Mouse (Mus musculus): ENCODE measurements around the gene Unc45b.
A peak's percentile ranks its signal among the peaks of the same experiment; 100 is the strongest.

Gene Unc45b

DNA sequence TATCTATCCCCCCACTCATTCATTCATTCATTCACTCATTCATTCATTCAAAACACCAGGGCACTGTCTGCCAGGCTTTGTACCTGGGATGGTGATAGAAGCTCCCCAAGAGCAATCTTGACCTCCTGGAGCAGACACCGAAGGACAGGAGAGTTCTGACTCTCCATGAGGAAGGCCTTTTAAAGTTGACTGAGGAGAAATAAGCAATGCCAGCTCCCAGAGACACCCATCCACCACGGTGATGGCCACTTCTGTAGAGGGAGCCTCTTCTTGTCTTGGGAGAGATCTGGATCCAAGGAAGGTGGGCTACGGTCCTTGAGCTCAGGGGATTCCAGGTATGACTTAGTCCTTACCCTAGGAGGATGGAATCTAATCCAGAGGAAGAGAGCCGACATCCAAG, at the start of gene Unc45b:
Gene Unc45b, plus strand, starts transcription at position 301 of the 400 bp plus-strand sequence.
- DNase-seq, result no peak

DNA sequence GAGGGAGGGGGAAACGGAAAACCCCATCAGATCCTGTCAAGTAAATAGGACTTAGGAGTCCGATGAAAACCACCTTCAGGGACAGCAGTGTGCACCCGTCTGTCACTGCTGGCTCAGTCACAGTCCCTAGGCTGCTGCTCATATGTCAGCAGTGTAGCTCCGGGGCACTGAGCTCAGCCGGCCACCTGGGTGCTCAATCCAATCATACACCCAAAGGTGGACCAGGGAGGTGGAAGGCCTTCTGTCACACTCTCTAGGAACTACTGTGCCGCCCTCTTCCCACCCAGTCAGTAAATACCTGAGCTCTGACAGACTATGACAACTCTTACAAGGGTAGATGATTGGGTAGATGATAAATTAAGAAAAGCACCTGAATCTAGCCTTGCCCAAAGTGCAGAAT, 49.6 kb upstream of the Unc45b start:
- DNase-seq, result no peak

DNA sequence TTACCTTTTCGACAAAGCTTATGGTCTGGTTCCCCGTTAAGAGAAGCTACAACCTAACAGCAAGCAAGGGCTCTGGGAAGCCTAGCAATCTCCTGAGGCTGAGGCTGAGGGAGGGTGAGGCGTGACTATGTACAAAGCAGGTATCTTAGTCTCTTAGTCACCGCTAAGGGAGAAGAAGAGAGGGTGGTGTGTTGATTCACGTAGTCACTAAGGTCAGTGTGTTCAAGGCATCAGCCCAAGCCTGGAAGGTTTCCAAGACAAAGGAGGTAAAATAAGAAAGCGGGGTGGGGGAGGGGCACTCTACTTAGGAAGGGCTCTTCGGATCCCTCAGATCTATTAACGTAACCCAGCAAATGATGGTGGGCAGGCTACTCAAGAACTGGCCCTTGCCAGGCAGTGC, 48.8 kb upstream of the Unc45b start:
- DNase-seq, result no peak

DNA sequence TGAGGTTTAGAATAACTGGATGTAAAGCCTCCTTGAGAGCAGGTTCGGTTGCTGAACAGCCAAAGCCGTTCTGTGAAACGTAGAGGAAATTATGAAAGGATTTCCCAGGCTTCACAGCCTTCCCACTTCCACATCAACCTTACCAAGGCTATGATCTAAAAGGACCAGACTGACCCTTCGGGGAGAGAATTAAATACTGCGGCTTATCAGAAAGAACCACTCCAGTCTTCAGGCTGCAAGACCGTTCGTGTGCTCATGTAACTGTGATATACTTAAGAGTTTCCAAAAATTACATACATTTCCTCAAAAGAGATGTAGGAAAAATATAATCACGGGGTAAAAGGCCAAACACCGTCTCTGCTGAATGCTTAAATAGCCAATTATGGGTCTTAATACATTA, 47.7 kb upstream of the Unc45b start:
- DNase-seq, result no peak

DNA sequence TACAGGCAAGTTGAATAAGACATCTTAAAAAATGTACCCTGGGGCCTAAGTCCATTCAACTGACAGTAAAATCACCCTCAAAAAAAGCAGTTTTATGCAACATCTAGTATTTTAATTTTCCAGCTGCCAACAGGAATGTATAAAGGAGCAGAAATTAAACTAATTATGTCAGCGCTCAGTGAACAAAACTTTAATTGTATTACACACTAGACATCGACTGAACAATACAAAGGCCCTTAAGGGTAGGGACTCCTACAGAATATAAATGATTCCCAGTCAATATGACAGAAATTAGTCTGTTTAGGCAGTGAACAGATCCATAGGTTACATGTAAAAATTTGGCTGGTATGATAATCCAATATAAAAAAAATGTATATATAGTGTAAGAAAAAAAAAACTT, 47.3 kb upstream of the Unc45b start:
- no peak for DNase-seq

DNA sequence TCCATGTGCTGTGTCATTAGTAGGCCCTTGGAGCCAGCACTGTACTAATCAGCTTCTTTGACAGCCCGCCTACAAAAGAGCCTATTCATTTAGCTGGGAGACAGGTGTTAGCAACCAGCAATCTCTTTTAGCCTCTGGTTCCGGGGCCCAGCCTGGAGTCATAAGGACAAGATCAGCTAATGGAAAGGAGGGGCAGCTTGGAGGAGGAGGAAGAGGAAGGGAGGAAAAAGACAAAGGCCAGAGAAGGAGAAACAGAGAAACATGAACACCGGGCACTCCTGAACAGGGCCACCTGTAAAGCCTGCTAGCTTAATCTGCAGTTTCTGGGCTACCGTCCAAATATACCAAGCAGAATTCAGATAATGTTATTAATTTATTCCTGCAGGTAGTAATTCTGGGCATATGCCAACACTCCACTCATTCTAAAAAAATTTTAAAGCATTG, 46.8 kb upstream of the Unc45b start:
- DNase-seq, result no peak

DNA sequence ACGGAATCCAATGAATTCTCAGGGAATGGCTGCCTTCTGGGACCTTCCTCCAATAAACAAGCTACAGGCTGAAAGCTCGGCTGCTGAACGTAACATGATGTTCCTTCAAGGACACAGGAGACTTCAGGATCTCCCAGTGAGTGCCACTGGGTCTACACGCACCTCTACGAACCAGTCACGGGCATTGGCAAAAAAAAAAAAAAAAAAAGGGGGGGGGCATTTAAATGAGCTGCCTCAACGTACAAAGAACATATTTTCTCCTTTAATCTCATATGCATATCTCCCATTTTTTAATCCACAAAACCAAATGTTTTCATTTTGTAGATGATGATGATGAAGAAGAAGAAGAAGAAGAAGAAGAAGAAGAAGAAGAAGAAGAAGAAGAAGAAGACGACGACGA, 44.4 kb upstream of the Unc45b start:
- no peak for DNase-seq

DNA sequence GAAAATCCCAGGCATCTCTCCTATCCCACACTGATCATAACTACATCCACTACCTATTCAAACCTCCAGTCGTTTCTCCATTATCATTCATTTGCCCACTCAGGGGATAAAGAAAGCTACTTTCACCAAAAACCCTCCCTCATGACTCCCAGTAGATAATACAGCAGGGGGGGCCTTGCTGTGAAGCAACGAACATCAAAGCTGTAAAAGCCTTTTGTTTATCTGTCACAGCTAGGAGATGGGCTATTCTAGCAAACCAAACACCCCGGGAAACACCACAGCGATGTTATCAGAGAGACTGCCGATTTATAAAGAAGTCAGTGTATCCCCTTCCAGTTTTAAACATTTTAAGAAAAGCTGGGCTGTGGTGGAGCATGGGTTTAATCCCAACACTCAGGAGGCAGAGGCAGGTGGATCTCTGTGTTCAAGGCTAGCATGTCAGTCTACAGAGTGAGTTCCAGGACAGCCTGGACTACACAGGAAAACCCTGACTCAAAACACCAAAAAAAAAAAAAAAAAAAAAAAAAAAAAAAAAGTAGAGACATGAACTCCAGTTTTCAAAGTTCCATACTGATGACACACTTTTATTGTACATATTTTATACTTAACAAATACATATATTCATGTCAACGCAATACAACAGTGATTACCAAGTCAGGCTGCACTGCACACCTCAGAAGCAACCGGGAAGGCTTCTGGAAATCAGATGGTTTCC, 43.3 kb upstream of the Unc45b start:
- DNase-seq, result no peak

DNA sequence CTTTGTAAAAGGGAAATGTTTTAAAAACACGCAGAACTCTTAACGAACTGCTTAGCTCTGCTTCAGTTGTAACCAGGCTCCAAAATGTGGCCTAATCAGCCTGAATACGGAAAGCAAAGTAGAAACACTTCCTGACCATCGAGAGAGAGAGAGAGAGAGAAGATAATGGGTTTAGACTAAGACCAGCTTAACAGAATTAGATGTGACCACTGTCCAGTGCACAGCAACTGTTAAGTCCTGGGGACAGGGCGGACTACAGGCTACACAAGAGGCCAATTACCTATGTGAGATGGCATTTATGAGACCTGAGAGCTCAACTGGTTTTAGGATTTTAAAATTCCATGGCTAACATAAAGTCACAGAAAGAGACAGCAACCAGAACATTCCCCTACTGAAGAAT, 42.4 kb upstream of the Unc45b start:
- DNase-seq, result no peak

DNA sequence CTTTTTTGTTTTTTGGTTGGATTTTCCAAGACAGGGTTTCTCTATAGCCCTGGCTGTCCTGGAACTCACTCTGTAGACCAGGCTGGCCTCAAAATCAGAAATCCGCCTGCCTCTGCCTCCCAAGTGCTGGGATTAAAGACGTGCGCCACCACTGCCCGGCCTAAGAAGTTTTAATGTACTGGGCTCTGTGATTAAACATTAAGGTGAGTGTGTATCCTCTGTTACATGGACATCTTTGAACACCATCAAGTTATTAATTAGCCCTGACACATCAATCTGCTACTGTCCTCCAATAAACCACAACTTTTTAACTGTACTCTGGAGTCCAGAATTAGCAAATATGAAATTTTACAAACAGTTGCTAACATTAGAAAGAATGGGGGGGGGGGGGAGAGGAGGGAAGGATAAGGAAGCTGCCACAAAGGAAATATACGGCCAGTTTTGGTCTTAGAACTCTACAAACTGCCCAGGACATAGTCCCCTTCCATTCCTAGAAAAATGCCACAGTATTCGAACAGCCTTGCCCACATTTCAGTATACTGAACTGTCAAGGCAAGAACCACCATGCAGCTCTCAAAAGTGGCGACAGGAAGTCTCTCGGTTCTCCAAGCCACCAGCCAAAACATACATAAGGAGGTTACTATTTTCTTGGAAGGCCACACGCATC, 40.7 kb upstream of the Unc45b start:
- no peak for DNase-seq

DNA sequence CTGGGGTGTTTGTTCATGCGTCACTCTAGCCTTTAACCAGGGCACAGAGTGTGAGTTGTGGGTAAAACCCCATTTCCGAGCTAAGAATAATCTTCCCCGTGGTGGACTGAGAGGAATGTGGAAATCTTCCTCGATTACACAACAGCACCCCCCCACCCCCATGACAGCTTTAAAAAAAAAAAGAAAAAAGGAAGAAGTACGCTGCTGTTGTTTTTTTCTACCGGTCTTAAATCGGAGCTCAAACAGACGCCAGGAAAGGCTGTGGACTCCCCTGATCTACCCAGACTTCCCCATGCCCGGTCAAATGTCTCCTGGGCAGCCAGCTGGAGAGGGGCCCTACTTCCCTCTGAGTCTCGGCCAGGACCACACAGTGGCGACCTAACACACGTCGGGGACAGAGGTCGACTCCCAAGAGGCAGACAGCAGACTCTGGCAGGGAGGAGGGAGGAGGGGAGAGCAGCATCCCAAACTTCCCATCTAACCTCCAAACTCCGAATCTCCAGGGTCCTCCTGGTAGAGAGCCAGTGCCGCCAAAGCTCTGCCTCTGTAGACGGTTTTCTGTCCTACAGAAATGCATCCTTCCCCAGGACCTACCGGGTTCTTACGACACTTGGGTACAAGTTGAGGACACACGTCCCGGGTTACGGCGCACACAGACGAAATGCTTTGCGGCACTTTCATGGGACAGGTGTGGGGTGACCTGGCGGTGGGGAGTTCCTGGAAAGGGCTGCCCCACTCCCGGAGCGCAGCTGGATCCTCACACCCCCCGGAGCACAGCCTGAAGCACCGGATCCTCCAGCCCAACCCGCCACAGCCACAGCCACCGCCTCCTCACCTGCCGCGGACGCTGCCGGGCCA, 39.9 kb upstream of the Unc45b start:
- DNase-seq, result peak; percentile 37

DNA sequence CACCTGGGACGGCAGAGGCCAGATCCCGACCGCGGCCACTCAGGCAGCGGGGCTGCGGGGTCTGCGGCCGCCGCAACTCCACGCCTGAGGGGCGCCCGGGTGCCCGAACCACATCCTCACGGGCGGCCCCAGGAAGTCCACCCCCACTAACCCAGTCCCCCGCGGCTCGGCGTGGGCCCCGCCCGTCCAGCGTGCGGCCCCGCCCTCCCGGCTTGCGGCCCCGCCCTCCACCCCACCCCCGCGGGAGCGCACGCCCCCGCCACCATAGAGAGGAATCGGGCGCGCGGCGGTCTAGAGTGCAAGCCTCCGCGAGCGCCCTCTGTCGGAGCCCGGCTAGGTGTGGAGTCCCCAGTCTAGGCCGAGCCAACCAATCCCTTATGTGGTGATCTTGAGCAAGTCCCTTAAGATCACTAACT, 39.3 kb upstream of the Unc45b start, which contains the start of gene Rffl:
Gene Rffl, minus strand, starts transcription at position 180 of the 416 bp plus-strand sequence.
- peak; percentile 96 for DNase-seq

DNA sequence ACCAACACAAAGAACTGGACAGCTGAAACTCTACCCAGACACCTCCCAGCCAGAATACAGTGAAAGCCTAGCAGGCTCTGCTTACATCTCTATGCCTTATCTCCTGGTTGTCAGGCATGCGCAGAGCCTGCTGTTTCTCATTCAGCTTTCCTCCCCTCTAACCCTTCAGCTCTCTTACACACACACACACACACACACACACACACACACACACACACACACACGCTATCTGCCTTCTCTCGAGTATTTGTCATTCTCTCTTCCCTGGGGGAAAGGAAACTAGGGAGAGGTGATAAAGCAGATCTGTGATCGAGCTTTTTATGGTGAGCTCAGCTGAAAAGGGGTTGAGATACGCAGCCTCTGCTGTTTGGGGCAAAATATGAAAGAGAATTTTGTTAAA, 35.4 kb upstream of the Unc45b start:
- DNase-seq, result no peak

DNA sequence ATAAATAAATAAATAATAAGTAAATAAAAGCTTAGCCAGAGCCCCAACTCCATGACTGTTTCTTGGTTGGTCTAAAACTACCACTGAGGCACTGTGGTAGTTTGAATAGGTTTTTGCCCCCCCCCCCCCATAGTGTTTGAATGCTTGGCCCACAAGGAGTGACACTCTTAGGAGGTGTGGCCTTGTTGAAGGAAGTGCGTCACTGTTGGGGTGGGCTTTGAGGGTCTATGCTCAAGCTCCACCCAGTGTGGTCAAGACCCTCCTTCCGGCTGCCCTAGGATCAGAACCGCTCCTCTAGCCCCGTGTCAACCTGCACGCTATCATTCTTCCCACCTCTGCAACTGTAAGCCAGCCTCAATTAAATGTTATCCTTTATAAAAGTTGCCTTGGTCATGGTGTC, 34.7 kb upstream of the Unc45b start:
- no peak for DNase-seq

DNA sequence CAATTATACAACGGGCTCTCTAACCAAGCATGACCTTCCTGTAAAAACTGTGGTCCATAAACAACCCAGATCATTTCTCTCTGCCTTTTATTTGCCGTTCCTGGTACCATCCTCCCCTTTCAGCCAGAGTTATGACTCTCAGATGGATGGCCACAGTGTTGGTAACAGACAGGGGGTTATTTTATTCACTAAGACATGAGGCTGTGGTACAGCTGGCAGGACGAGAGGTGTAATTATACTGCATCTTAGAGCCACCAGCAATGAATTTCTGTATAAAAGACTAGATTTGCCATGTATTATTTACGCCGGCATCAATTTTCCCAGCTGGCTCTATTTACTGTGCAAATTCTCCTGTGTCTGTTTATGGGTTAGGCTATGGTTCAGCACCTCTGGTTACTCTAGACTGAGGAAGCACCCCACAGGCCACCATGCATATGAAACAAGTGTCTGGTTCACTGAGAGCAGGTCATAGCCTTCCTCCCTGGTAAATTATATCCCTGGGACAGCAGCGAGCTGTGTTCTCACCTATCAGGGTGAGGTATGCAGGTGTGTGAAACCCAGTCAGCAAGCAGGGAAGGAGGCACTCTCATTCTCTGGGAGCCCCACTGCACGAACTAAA, 32.5 kb upstream of the Unc45b start:
- DNase-seq, result no peak

DNA sequence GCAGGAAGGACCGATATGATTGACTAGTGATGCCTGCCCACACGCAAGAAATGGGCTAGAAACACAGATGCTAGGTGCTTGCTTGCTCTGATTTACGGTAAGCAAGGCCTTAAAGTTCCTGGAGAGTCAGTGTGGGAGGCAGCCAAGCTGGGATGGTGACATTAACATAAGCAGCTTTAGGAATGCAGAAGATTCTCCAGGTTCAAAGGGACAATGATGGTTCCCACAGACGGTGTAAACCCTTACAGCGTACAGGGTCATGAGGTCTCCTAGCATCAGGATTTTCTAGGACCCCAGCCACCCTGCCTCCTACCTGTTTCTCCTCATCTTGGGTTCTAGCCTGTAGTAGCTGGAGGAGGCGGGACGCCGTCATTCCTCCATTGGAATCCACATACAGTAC, 27.2 kb upstream of the Unc45b start:
- no peak for DNase-seq

DNA sequence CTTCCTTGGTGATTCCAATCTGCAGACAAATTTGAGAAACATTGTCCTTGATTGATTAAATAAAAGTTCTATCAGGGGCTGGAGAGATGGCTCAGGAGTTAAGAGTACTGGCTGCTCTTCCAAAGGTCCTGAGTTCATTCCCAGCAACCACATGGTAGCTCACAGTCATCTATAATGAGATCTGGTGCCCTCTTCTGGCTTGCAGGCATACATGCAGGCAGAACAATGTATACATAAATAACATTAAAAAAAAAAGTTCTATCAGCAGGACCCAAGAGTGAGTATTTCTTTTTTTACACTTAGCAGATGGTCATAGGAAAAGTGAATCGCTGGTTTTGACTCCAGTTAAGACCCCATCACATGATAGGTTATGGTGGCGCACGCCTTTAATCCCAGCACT, 23.8 kb upstream of the Unc45b start:
- DNase-seq, result no peak

DNA sequence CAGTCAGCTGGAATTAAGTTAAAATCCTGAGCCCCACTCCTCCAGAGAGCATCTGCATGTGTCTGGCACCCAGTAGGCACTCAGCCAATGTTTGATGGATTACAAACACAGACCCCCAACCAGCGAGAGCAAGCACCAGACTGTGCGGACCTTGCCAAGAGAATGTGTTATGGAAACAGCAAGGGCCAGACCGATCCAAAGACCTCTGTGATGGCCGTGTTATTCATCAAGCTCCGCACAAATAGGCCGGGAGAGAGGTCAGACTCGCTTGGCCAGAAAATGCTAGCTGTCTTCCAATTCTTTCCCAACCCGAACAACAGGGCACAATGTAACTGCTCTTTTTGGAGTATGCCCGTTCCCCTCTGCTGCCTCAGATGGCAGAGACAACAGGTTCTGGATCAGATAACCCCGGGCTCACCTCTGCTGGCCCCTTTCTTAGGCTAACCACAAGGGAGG, 21.8 kb upstream of the Unc45b start:
- DNase-seq, result no peak

DNA sequence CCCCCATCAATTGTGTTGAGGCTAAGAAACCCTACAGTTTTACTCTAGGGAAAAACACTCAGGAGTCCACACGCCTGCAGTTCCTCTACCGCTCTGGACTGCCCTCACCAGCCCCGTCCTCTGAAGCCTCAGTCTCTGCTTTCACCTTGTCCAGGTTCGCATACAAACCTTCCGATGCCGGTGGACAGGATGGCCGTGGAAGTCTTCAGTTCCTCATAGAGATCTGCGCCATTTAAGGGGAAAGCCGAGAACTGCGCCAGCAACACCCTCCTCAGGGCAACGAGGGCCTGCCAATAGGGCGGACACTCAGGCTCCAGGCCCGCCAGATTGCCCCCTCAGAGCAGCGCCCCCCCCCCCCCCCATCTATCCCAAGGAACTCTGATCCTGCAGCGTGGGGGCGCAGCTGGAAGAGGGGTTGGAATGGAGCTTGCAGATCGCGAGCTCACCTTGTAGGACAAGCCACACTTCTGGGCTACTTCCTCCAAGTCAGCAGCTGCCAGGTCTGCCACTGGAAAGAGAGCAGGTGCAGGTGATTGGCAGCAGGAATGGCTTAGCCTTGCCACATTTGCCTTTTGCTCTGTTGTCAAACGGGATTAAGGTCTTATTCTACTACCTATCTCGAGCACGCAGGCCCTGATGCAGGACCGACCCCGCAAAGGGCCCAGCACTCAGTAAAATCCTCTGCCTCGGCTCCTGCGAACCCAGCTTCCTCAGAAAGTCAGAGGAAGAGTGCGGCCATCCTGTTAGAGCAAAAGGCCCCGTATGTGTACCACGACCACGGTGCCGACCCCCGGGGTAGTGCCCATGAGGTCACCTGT, 20.6 kb upstream of the Unc45b start:
- peak; percentile 53 for DNase-seq

DNA sequence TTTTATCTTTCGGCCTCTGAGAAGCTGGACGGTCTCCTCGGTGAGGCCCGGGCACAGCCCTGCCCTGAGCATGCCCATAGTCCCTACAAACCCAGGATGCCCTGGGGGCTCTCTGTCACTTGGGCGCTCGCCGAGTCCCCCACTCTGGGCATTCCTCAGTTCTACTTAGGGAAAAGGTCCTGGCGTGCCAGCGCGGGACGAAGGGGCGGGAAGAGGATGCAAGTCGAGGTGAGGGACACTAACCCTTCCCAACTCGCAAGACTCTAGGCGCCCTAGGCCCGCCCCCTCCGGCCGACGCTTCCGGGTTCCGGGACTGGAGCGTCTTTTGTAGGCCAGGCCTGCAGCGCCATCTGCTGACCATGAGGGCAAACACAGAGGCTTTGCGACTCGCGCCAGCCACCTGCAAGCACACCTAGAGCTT, 20.0 kb upstream of the Unc45b start, which contains the start of gene Rad51d:
Gene Rad51d, minus strand, starts transcription at position 273 of the 421 bp plus-strand sequence.
- peak; percentile 97 for DNase-seq

DNA sequence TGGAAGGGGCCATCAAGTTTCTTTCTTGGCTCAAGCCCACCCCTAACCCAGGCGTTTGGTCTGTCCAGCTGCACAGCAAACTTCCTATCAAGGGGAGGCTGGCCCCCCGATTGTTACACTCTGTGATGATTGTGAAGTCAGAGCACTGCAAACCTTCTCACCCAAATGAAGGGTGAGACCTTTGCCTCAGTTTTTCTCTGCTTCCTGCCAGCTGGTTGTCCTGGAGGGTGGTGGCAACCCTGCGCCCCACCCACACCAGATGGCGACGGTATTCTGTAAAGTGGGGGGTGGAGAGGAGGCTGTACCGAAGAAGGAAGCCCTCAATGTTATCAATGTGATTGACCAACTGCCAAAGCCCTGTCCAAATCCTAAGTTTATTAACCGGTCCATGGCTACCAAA, 18.4 kb upstream of the Unc45b start, which contains the start of gene Fndc8:
Gene Fndc8, plus strand, starts transcription at position 189 of the 400 bp plus-strand sequence.
- DNase-seq, result peak; percentile 79

DNA sequence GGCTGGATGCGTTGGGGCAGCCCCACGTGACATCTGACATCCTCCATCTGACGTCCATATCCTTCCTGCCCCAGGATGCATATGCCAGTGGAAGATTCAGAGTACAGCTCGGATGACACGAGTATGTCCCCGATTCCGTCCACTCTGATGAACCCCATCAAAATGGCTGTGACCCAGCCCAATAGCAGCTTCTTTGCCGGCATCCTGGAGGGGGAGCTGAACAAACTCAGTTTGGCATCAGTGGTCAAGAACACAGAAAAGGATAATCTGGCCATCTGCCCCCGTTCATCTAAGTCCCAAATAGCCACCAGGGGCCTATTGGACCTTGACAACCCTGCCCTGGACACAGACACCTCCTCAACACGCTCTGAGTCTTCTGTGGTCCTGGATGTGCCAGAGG, 12.9 kb upstream of the Unc45b start:
- DNase-seq, result no peak
